Mouse (Mus musculus) small intestine, adult 2 months (tissue): ENCODE results near the gene Tmem212.

ENCODE experiments used
- CTCF ChIP-seq: fragments of 200-500 bp; IDR thresholded peaks from 2 replicates; pipeline ENCODE4 v1.5.1; 2012; ENCODE audit warnings: low read depth, mild to moderate bottlenecking, control low read depth, inconsistent platforms, low read length, moderate library complexity, mixed read lengths; ENCODE audit not compliant: insufficient replicate concordance, insufficient read length; ENCODE audit errors: extremely low read depth
- POLR2A ChIP-seq: fragments of 200-500 bp; IDR thresholded peaks from 2 replicates; pipeline ENCODE4 v1.6.1; 2012; ENCODE audit warnings: low read depth, mild to moderate bottlenecking, control low read depth, inconsistent platforms, low read length, moderate library complexity

DNA sequence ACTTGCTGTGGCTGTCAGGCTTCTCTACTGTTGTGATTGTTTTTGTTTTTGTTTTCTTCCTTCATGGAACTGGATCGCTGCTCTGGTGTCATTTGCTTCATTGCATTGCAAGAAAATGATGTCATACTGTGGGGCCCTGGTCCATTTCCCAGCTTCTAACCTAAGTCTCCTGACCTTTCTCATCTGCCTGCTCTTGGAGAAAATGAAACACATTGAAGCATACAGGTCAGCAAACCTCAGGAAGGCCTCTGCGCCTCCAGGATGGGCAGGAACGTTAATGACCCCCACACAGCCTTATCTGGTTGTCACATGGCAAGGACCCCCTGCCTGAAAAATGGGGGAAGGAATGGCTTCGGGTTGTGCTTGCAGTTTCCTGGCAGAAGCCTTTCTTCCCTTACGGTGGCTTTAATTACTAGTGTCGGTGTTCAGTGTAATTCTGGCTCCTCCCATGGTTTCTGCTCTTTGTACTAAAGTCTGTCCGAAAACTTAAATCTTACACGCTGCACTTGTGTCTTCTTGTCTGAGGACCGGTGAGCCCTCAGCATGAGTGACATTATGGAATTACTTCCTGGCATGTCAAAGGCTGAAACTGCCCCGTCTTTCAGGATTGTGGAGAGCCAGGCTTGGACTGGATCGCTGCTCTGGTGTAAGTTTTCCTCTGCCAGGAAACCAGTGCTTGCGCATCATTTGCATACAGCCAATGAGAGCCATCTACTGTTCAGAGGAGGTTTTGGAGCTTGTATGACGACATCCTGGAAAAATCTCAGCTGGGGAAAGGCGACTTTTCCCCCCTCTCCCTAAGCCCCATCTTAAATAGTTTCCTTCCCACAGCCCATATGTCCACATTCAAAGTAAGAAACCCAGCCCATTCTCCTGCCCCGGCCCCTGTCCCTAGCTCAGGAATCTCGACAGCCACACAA, 33.1 kb downstream of the Tmem212 start:
- no peak for TF ChIP-seq POLR2A
- no peak for TF ChIP-seq CTCF
